Mouse (Mus musculus) kidney, adult 9 months (tissue): ENCODE data around the gene Pcyt2.

ENCODE experiments used
- DNase-seq: peaks from one replicate; pipeline ENCODE4 v3.0.0; 2022

Pcyt2 gene

DNA sequence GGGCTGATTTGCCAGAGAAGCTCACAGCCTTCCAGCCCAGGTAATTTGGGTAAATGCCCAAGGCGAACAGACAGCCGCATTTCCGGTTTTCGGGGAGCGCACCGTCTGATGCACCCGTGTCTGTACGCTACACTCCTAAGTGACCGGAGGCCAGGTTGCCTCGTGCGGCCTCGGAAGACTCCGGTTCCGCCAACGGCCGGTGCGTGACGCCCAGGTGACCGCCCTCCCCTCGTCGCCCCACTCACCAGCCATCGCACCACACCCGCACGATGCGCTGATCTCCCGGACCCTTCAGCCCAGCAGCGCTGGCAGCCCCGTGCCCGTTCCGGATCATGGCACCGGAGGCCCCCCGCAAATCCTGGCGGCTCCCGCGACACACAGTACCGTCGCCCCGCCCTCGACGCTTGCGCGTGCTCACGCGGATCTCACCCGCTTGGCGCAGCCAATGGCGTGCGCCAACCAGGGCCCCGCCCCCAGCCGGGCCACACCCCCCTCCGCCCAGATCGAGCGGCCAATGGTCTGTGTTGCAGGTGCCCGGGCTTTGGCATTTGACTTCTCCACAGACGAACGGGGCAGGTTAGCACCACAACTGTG, at the start of gene Pcyt2:
Gene Pcyt2 (minus strand): TSS at position 418 of the 594 bp plus-strand sequence.
- peak; percentile 97 for DNase-seq

DNA sequence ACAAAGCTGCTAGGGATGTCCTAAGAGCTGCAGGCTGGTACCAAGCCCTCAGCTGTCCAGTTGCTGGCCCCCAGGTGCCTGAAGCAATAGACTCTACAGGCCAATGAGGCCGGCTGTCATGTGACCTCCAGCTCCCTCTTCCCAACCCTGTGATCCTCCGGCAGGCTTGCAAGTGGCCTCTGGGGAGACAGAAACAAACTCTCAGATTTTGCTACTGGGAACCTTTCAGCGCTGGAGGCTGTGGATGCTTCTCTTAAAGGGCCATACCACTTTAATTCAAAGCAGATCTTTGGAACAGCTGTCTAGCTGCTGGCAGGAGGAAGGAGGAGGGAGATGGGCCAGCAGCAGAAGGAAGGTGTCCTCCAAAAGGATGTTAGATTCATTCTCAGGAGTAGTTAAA, 48.9 kb upstream of the Pcyt2 start:
- DNase-seq: no peak

DNA sequence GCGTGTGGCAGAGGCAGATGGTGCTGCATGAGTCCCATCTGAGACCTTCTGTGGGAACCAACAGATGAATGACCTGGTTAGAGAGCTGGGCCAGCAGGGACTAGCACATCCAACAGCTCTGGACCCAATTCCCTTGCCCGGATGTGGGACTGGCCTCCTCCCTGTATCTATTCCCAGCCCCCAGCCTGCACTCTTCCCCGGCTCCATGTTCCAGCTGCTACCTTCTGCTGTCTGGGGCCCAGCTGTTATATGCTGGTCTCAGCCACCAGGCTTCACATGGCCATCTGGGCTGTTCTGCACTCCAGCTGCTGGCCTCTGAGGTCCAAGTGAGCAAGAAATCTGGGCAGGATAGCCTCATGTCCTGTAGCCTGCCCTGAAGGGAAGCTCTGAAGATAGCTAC, 47.7 kb upstream of the Pcyt2 start:
- DNase-seq: no peak

DNA sequence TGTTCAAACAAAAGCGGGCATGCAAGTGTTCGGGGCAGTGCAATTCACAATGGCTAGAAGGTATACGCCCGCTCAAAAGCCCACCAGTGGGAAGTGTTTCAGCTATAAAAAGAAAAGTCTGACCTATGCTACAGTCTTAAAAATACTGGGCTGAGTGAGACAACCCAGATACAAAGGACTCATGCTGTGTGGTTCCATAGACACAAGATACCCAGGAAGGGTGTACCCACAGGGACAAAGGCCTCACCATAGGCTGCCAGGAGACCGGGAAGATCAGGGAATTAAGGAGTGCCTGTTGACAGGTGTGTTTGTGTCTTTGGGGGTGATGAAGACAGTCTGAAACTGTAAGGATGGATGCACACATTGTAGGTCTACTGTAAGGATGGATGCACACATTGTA, 46.0 kb upstream of the Pcyt2 start:
- DNase-seq: no peak

DNA sequence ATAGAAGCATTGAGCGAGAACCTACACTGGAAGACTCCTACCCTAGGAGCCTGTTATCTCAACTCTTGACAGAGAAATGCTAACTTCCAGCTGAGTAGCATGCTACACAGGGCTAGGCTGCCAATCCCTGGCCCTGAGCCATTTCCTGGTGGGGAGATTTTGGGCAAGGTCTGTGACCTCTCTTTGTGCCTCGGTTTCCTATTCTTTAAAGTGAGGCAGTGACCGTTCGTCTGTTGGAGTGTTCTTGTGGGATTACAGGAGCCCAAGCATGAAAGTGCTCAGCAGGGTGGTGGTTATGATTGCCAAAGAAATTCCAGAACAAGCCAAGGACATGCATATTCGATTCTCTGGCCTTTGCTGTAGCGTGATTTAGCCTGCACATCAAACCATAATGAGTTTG, 45.0 kb upstream of the Pcyt2 start:
- no peak for DNase-seq

DNA sequence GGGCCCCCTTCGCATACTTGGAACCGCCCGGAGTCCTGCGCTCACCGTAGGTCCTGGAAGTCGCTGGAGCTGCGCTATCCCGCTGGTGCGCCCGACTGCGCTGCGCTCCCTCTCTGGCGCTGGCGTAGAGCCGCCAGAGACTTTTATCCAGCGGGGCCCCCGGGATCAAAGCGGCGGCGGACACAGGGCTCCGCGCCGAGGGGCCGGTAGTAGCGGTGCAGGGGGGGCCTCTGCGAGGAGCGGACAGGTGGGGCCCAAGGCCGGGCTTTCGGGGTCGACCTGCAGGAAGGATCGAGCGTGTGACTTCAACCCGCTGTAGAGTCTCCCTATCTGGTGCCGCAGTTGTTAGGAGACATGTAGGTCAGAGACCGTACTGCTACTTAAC, 43.3 kb upstream of the Pcyt2 start, which contains the start of gene Notum:
Gene Notum (minus strand): TSS at position 100 of the 385 bp plus-strand sequence.
- DNase-seq: no peak

DNA sequence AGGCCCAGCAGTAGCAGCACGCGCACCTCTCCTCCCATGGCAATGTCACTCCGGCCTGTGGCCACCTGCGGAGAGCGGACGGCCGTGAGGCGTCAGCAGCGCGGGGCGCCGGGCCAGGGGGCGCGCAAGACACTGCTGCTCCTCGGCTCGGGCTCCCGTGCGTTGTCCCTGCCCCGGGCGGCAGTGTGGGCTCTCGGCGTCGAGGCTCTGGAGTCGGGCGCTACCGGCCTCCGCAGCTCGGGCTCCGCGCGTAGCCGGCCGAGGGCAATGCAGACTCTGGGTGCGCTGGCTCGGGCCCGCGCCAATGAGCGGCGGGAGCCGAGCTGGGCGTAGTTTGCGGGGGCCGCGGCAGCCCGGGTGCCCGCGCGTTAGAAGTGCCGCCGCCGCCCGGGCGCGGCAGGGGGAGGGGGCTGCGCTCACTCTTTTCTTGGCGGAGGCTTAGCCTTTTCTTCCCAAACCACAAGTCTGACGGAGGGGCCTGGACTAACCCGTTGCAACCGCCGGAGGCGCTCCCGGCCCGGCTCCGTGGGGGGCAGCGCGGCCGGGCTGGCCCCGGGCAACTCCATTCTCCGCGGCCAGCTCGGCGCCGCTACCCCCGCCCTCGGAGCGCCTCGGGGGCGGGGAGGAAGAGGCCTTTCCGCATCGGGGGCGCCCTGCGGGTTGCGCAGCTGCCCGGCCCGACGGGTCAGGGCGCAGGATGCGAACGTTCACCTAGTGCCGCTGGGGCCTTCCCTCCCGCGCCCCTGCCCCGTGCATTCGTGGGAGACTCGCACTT, 42.8 kb upstream of the Pcyt2 start:
- peak; percentile 62 for DNase-seq

DNA sequence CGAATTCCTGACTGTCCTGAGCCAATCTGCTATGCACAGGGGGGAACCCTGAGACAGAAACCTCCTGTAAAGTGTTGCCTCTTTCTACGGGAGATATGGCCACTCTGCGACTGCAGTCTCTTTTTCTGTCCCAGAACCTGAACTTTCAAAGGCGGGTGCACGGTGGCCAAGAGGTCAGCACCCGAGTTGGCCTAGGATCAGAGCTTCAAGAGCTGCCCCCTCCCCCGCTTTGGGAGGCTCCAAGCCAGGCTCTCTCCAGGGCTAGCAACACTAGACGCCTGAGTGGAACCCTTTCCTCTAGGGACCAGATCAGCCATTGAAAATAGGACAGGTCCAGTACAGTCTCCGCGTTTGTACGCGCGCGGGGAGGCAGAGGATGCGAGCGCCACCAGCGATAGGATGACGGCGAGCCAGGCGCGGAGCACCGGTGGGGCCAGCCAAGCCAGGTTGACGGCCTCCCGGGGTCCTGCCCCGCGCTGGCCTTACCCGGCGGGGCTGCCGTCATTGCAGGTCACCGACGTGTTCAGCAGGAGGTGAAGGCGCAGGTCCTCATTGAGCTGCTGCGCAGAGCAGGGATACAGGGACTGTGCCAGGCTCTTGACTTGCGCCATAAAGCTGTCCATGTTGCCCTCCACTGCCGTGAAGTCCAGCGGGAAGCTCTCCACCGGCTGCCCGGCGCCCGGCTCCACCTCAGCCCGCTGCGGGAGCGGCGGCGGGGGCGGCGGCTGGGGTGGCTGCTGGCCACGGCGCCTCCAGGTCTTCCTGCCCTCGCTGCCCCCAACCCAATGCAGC, 42.0 kb upstream of the Pcyt2 start:
- peak; percentile 36 for DNase-seq

DNA sequence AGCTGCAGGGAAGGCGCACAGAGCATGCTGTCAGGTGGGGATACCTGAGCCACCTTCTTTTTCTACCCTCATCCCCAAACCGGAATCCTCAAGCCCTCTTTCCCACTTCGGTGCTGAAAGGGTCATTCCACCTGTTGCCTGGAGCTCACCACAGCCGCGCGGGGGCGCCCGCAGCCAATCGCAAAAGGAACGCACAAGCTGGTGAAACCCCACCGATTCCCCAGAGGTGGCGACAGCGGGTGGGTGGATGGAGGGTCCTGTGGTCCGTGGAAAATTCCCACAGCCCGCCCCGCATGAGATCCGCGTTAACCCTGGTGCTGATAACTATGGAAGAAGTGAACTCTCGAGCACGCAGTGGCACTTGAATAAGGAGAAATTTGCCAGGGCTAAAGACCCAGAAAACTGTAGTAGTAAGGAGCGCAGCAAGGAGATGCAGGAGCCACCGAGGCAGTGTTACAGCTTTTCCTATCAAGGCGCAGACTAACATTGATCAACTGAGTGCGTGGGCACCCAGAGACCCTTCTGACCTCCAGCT, 41.2 kb upstream of the Pcyt2 start:
- peak; percentile 87 for DNase-seq

DNA sequence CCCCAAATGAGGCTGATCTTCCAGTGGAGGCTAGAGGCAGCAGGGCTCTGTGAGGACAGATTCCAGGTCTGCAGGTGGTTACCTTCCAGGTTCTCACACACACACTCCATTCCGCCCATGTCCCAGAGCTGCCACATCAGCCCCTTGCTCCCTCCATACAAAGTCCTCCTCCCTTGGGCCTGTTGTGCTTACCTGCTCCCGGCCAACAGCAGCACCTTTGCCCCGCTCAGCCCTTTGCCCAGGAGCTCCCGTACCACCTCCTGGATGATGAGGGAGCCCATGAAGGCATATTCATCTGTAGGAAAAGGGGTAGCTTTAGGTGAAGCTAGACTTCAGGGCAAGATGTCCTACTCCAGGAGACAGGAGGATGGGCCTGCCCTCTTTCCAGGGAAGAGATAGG, 39.6 kb upstream of the Pcyt2 start:
- peak; percentile 77 for DNase-seq

DNA sequence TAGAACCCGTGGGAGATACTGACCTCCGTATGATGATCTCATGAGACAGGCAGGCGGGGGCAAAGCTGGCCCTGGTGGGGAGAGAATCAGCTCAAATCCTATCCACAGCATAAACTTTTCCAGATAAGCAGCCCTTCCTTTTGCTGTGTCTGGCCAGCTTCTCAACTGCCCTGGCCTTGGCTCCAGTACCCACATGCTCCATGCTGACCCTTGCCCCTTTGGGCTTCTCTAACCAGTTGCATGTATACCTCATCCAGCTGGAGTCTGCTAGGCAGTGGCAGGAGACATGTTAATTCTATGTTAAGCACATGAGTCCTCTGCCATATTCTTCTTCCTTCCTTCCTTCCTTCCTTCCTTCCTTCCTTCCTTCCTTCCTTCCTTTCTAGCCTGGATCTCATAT, 37.0 kb upstream of the Pcyt2 start:
- no peak for DNase-seq

DNA sequence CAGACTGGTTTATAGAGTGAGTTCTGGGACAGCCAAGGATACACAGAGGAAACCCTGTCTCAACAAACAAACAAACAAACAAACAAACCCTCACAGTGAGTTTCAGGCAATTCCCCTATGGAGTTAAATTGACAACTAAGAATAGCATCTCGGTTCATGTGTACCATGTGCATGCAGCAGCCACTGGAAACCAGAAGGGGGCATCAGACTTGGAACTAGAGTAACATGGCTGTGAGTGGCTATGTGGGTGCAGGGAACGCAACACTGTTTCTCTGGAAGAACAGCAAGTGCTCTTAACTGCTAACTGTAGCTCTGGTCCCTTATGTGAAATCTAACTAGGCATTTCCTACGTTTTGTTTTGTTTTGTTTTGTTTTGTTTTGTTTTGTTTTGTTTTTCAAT, 34.1 kb upstream of the Pcyt2 start:
- DNase-seq: no peak

DNA sequence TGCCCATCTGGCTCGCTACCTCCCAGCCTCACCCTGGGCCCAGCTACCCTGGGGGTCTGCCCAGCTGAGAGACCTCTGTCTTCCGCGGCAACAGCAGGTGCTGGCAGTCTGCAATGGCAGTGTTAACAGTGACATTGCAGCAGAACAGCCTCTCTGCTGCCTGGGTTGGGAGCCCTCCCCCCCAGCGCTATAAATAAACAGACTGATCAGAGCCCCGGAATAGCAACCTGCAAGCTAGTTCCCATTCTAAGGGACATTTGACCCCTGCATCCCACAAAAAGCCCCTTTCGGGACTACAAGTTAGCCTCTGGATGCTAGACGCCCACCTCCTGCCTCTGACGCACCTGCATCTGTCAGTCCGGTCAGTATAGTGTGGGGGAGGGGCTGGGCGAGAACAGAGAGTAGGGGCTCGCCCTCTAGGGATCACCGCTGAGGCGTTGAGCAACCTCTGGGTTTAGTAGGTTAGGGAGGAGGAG, 30.3 kb upstream of the Pcyt2 start, which contains the start of gene Myadml2:
Gene Myadml2 (minus strand): TSS at position 158 of the 476 bp plus-strand sequence.
- DNase-seq: no peak

DNA sequence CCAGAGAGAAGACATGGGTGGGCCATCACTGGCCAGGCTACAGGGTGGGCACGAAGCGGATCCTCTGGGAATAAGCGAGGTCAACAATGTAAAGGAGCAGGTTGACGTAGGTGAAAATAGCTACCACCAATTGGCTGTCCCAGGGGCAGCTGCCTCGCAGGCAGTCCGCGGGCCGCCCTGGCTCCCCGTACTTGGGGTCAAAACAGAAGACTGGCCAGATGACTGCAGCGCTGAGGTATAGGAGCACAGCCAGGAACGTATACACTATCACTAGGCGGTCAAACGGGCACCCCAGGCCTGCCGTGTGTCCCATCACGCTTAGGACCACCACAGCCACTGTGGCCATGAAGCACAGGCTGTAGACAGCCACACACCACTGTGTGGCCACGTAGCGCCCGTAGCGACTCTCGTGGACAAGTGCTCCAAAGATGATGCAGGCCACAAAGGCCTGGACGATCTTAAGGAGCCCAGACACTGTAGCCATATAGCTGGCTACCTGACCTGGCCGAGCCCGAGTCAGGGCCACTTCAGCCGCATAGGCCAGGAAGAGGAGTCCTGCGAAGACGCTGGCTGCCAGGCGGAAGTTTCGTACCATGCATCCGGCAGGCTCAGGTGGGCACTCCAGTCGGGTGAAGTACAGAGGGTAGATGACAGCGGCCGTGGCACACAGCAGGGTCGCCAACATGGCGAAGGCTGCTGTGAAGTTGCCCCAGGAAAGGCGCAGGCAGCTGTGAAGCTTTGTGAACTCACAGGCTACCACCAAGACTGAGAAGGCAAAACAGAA, 29.5 kb upstream of the Pcyt2 start:
- no peak for DNase-seq

DNA sequence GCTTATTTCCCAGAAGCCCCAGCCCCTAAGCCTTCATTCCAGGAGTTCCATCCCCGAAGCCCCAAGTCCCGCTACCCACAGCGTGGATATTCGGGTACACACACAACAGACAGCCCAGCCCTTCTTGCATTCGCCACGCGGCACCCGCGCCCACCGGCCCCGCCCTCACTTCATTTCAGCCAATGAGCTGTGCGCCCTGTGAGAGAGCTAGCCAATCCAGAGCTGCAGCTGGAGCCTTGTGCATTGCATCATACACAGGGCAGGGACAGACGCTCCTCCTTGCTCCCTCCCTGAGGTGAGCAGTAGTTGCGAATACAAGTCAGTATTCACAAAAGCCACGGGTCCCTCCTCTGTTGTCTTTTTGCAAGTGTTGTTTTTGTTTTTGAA, 25.9 kb upstream of the Pcyt2 start, which contains the start of gene Pycr1:
Gene Pycr1 (minus strand): TSS at position 169 of the 387 bp plus-strand sequence.
- peak; percentile 95 for DNase-seq

DNA sequence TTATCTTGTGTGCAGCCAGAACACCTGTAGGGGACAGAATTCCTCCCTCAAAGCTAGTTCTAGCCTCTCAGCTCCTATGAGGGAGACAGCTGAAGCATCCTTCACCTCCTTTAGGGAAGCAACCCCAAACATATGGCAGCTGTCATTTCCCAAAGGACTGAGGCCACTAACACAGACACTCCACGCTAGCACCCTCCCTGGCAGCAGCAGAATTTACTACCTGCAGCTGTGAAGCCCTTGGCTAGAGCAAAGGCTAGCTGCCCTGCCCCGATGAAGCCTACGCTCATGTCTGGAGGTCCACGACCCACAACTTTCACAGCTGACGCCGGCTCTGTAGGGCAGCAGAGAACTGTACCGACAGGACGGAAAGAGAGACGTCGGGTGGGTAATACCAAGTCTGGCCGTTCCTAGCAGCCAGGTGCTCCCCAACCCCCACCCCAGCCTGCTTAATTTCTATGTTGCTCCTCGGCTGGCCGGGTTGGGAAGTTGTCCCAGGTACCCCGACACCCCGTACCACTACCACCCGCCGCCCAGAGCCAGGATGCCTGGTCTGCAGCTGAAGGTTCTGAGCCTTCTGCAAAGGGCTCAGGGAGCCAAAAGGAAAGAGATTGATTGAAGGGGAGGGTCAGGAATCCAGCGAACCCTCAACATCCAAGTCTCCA, 25.3 kb upstream of the Pcyt2 start:
- DNase-seq: no peak

DNA sequence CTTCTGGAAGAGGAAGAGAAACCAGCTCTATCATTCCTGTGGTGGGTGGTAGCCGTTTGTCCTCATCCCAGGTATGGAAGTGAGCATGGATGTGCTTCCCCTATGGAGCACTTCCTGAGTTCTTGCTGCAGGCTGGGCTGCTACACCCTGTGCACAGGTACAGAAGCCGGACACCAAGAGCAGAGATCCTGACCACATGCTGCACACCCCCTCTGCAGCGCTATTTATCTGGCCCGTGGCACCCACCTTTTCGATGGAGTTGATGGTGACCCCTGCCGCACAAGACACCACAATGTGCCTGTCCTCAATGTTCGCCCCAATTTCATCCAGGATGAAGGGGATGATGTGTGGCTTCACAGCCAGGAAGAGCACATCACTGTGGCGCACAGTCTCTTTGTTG, 24.1 kb upstream of the Pcyt2 start:
- no peak for DNase-seq

DNA sequence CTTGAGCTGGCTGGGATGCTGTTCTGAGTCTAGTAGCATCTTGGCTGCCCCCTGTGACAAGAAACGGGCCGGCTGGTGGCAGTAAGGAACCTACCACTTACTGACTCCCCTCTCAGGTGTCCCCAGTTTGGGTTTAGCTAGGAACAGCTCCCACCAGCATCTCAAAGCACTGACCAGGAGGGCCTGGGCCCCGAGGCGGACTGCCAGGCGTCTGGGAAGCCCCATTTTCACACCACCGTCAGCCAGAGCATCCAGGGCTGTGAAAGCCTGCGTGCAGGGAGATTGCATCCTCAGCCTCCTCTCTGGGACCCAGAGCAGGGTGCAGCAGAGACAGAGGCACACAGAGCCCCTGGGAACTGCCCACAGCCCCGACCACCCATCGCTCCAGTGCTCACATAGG, 23.5 kb upstream of the Pcyt2 start:
- no peak for DNase-seq

DNA sequence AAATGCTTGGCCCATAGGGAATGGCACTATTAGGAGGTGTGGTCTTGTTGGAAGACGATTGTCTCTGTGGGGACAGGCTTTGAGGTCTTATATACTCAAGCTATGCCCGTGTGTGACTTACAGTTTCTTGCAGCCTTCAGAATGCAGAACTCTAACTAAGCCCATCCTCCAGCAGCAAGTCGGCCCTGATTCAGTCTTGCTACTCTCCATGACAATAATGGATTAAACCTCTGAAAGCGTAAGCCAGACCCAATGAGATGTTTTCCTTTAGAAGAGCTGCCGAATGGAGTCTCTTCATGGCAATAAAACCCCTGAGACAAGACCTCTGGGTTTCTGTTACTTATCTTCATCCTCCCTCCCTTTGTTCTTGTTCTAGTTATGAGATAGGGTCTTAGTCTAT, 17.1 kb upstream of the Pcyt2 start:
- no peak for DNase-seq

DNA sequence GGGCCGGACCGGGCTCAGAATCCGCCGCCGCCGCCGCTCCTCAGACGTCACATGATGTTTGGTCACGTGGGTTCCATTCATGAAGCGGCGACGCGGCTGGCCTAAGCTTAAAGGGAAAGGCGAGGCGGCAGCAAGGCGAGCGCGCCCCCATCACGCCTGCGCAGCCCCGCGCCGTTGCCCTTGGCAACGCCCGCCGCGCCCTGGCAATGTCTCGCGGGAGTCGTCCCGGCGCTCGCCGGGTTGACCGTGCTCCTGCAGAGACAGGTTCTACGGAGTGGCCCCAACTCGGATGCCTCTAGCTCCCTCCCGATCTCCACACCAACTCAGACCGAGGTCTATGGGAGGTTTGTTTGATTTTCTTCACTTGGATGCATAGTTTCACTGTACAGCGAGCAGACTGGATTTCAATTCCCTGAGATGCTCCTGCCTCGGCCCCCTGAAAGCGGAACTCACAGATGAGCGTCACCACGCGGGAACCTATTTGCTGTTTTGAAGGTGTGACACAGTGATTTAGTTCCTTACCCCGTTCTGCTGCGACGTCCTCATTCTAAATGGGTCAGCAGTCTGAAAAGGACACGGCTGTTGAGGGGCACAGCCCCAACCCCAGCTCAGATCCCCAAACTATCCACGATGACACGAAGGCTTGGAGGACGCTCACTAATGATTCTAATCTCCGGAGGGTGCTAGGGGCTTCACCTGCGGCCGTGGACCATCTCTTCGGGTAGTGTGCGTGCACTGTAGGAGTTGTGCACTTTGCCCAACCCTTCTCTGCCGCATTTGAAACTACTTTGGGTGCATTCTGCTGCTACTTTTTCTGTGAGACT, 16.0 kb upstream of the Pcyt2 start, which contains the start of gene Mafg:
Gene Mafg (minus strand): TSS at position 81 of the 824 bp plus-strand sequence.
- DNase-seq: peak; percentile 96
